Mouse (Mus musculus): ENCODE results near the gene Ankfn1. TPM values are rescaled to one million over a fixed set of nuclear protein-coding genes. Genes with fewer than 3 reads are reported as not detected.

Ankfn1 gene
- total RNA-seq, 2 experiments from 2014 or later: 0.10 TPM; not detected in 1

DNA sequence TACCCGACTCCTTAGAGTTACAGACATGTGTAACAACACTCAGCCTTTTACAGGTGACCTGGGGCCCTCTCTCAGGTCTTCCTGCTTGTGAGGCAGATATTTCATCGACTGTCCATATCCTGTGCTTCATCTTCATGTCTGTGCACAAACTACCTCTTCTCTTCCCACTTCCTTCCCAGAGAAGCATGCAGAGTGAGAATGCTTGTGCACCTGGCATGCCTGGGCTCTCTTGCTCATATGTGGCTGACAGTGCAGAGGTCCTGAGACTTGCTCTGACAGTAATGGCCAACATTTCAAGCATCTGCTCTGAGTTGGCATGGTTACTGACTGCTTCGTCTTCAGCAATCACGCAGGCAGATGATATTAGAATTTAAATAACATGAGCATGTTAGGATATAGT, 83.8 kb downstream of the Ankfn1 start:
- DNase-seq: no peak
- intact Hi-C loops (cut with DNase I): no loop called here

GRCm38 (mm10) chr11:89676922-89677321, 100.5 kb downstream of the Ankfn1 start:
- intact Hi-C loops (cut with DNase I): no loop called here
- no peak for DNase-seq

GRCm38 (mm10) chr11:89673916-89674507, 103.4 kb downstream of the Ankfn1 start:
- intact Hi-C loops (cut with DNase I): no loop called here
- no peak for DNase-seq

- intact Hi-C loops (cut with DNase I): no loop called here
- DNase-seq: no peak
These were observed 104.9 kb downstream of the Ankfn1 start for GRCm38 (mm10) chr11:89672510-89673085.

- intact Hi-C loops (cut with DNase I): no loop called here
- no peak for DNase-seq
These were observed 112.1 kb downstream of the Ankfn1 start for GRCm38 (mm10) chr11:89665170-89665880.

GRCm38 (mm10) chr11:89659048-89659447, 118.4 kb downstream of the Ankfn1 start:
- intact Hi-C loops (cut with DNase I): no loop called here
- no peak for DNase-seq

DNA sequence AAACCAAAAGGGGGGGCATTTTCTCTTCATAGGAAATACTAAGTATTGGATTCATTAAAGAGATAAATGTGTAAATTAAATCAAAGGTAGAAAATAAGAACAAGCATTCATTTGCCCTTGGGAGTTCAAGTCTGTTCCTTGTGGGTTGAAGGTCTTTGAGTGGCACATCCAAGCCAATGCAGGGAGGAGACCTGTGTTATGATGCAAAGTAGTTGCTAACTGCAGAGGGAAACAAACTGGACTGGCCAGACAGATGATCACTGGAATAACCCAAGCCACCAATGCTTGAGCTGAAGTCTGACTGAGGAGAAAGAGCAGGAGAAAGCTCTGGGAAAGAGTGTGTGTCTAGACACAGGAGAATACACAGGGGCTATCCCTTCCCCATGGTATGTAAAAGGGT, 120.9 kb downstream of the Ankfn1 start:
- intact Hi-C loops (cut with DNase I): no loop called here
- no peak for DNase-seq

- DNase-seq: no peak
- intact Hi-C loops (cut with DNase I): no loop called here
These were observed 141.7 kb downstream of the Ankfn1 start for GRCm38 (mm10) chr11:89635740-89636139.

DNA sequence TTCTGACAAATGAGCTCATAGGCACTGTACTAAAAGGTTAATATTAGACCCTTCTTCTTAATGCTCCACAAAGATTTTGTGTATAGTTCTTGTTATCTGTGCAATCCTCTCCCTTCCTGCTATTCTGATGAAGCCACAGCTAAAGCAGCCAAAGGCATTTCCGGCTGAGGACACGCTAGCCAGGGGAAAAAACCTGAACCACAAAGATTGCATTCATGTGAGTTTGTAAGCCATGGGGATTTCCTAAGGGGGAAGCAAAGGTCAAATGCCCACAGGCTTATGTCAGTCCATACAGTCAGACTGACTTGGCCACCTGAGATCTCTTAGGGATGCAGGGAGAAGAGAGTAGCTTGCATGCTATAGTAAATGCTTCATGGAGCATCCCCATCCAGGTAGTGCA, 146.1 kb downstream of the Ankfn1 start:
- intact Hi-C loops (cut with DNase I): no loop called here
- DNase-seq: no peak

DNA sequence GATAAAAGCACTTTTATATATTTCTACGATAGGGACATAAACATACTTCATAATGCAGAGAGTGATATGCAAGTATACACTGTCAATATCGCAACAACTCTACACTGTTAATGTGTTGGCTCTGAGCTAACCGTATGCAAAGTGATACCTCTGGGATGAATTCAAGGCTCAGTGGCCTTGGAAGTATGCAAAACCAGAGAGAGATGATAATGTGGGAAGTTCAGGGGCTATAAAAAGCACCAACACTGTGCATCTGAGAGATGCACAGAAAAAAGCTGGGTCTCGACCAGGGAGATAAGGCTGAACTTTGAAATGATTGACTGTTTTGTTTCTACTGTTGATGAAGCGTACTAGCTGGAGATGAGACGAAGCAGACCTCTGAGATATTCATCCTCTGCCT, 148.9 kb downstream of the Ankfn1 start:
- intact Hi-C loops (cut with DNase I): no loop called here
- DNase-seq: no peak

GRCm38 (mm10) chr11:89627232-89627631, 150.2 kb downstream of the Ankfn1 start:
- DNase-seq: no peak

GRCm38 (mm10) chr11:89623698-89624445, 153.6 kb downstream of the Ankfn1 start:
- intact Hi-C loops (cut with DNase I): no loop called here

More at GRCm38 (mm10) chr11:89627232-89627631, 150.2 kb downstream of the Ankfn1 start:
- intact Hi-C loops (cut with DNase I): no loop called here

GRCm38 (mm10) chr11:89619955-89620354, 157.5 kb downstream of the Ankfn1 start:
- DNase-seq: no peak
- intact Hi-C loops (cut with DNase I): no loop called here

More at GRCm38 (mm10) chr11:89623698-89624445, 153.6 kb downstream of the Ankfn1 start:
- DNase-seq: no peak

GRCm38 (mm10) chr11:89615806-89616205, 161.6 kb downstream of the Ankfn1 start:
- intact Hi-C loops (cut with DNase I): no loop called here
- DNase-seq: no peak

DNA sequence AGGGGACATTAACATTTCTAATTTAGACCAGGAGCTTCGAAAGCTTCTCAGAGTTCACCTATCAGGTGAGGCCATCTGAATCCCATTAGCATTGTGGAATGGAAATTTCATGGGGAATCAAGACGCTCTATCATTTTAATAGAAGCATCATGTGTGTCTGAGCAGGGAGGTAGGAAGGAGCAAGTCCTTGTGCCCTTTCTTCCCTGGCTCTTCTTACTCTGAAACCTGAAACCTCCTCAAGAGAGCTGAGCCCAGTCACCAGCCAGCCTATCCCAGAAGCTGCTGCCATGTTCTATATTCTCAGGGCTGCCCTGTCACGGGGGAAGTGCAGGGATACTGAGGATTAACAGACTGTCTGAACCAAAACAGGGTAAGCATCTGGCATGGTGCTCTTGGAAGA, 165.9 kb downstream of the Ankfn1 start:
- DNase-seq: no peak
- intact Hi-C loops (cut with DNase I): no loop called here

DNA sequence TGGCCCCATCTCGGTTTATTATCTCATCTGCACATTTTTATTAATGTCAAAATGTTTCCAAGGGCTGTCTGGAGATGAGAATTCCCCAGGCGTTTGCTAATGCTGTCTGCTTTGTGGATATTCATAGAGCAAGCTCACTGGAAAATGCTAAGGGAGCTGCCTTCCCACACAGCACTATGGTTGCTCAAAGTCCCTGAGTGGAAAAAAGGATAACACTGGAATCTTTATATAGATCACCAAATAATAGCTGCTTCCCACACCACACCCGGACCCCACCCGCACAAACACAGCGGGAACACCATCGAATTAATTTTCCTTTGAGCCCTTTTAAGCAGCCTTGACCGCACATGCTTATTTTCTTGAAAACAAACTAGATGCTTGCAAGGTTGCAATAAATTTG, 169.4 kb downstream of the Ankfn1 start:
- intact Hi-C loops (cut with DNase I): no loop called here
- no peak for DNase-seq

DNA sequence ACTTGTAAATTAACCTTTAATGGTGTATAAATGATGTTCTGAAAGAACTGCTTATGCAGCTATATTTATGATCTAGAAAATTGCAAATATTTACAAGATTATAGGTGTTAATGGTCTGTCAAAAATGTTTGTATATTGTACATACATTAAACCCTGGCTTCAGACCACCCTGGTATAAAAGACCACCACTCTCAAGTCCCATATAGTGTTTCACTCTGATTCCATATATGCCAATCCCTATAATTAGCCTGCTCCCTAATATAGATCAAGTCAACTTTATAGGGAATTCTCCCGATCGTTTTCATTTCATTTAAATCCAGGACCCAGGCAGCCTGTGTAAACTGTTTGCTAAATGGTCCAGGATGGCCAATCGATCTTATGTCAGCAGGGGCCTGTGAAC, 170.2 kb downstream of the Ankfn1 start:
- DNase-seq: no peak
- intact Hi-C loops (cut with DNase I): no loop called here

DNA sequence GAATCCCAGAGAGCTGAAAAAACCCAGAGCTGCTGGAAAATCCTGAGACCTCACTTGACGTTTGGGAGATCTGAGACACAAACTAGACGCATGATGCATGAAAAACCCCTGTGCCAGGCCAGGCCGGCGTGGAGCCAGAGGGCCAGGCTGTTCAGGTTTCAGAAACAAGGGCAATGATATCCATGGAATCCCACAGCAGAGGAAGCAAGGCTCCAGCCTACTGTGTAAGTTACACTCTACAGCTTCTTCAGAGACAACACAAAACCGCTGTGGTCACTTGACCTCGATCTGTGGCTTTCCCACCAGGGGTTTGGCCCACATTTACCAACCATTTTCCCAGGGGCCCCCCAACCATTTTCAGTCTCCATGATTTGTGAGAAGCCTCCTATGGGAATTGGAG, 171.1 kb downstream of the Ankfn1 start:
- DNase-seq: no peak
- intact Hi-C loops (cut with DNase I): no loop called here

GRCm38 (mm10) chr11:89602966-89603365, 174.5 kb downstream of the Ankfn1 start:
- intact Hi-C loops (cut with DNase I): no loop called here
- DNase-seq: no peak

GRCm38 (mm10) chr11:89600921-89601515, 176.4 kb downstream of the Ankfn1 start:
- intact Hi-C loops (cut with DNase I): no loop called here
- DNase-seq: no peak

Data from gastrocnemius, postnatal 36 days (tissue).